ENCODE assay signal across 11 mouse cellular contexts in the genomic region with DNA sequence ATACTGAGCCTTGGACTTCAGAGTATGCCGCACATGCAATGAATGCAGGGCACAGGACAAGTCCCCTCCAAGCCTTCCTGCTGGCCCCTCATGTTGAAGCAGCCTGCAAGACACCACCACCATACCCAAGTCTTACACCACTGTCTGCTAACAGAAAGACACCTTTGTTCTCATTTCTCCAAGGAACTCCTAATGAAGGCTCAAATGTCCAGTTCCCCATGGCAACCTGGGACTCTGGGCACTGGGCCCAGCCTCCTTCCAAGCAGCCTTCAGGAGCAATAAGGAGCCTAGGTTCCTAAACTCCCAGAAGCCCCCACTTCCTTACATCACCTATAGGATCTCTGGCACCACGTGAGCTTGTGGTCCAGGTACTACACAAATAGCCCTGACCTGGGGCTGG.
A peak's percentile ranks its signal among the peaks of the same experiment; 100 is the strongest.
DNase-seq lines count a peak whose midpoint lies in the region; ATAC-seq and TF ChIP-seq lines count a peak whose summit lies in the region.
"Had no signal": no experiment of that assay in that cellular context is flagged by ENCODE, and none has a peak within 500 bp of the region (broad histone marks: within the 10 kb centered on the region; RNA-seq: fewer than 3 reads in every experiment).

No protein-coding gene starts in this region.

- H3K4me3 ChIP-seq in heart, embryonic 15.5 days: no peak overlapping the region
- no peak overlapping the region for H3K4me3 ChIP-seq in forebrain, embryonic 12.5 days (replicated peaks)
- H3K4me3 ChIP-seq in limb, embryonic 11.5 days (ENCODE audit: low read depth, low read length): no peak overlapping the region
- no peak overlapping the region for H3K4me3 ChIP-seq in kidney, adult 2 months (ENCODE audit: insufficient read depth, low read depth, low read length)
- H3K4me3 ChIP-seq: liver, embryonic 13.5 days had no signal

- TF ChIP-seq CTCF in kidney, adult 2 months (conservative IDR thresholded peaks at IDR 0.05; ENCODE audit: insufficient read depth, insufficient read length, low read depth, low read length): no peak

- H3K27ac ChIP-seq in heart, embryonic 15.5 days: no peak overlapping the region
- H3K27ac ChIP-seq in forebrain, embryonic 12.5 days: peak overlapping the region; percentile 67
- H3K27ac ChIP-seq in limb, embryonic 11.5 days (replicated peaks; ENCODE audit: low read depth, low read length): peak overlapping the region; percentile 83
- H3K27ac ChIP-seq in kidney, adult 2 months (ENCODE audit: insufficient read depth, low read depth, low read length): no peak overlapping the region
- H3K27ac ChIP-seq: gastrocnemius, adult 2 months; liver, embryonic 13.5 days had no signal

- WGBS in heart, embryonic 15.5 days: 76% methylated on average over 2 of the region's 2 CpGs
- WGBS in forebrain, embryonic 12.5 days: 48% methylated on average over 2 of the region's 2 CpGs
- WGBS in limb, embryonic 11.5 days: 81% methylated on average over 2 of the region's 2 CpGs
- 79% methylated on average over 2 of the region's 2 CpGs for WGBS in kidney, adult 2 months

- TF ChIP-seq POLR2A in kidney, adult 2 months (IDR thresholded peaks at IDR 0.05; ENCODE audit: low read depth, low read length): no peak

- no peak overlapping the region for H3K9ac ChIP-seq in heart, embryonic 15.5 days
- H3K9ac ChIP-seq in forebrain, embryonic 12.5 days: no peak overlapping the region
- H3K9ac ChIP-seq in limb, embryonic 11.5 days (ENCODE audit: low read length): no peak overlapping the region
- H3K9ac ChIP-seq: liver, embryonic 13.5 days had no signal

- no peak overlapping the region for H3K4me2 ChIP-seq in heart, embryonic 15.5 days
- no peak overlapping the region for H3K4me2 ChIP-seq in forebrain, embryonic 12.5 days
- no peak overlapping the region for H3K4me2 ChIP-seq in limb, embryonic 11.5 days (ENCODE audit: low read depth, severe bottlenecking)
- H3K4me2 ChIP-seq: liver, embryonic 13.5 days had no signal

- ATAC-seq in heart, embryonic 15.5 days (replicated peaks; ENCODE audit: insufficient number of reproducible peaks, insufficient read depth, low FRiP score, low read depth): 0 out of 2 replicates have a peak, but pooled peaks have one; percentile 5
- ATAC-seq in forebrain, embryonic 12.5 days (ENCODE audit: low FRiP score): peak; percentile 63; the same call in 1 of the 2 replicates
- ATAC-seq in limb, embryonic 11.5 days (ENCODE audit: insufficient number of reproducible peaks, low FRiP score, low TSS enrichment, low read depth): 0 out of 2 replicates have a peak, but pooled peaks have one; percentile 22
- ATAC-seq: Patski had no signal

- intact Hi-C loops in heart, postnatal 14 days (cut with DNase I): no loop called here

- no peak for DNase-seq in heart, postnatal 14 days
- peak; percentile 56 for DNase-seq in MN1 (ENCODE audit: low spot score)
- DNase-seq in limb, embryonic 11.5 days (ENCODE audit: low spot score): no peak
- DNase-seq in thymus, postnatal 25 days: no peak
- DNase-seq in kidney, adult 2 months: no peak
- no peak for DNase-seq in ovary, postnatal 14 days (ENCODE audit: low spot score)
- DNase-seq: gastrocnemius, adult 2 months; liver, embryonic 13.5 days had no signal

- no peaks in the 10 kb centered on the region for H3K36me3 ChIP-seq in heart, embryonic 15.5 days
- no peaks in the 10 kb centered on the region for H3K36me3 ChIP-seq in forebrain, embryonic 12.5 days (replicated peaks)
- no peaks in the 10 kb centered on the region for H3K36me3 ChIP-seq in limb, embryonic 11.5 days (ENCODE audit: control insufficient read depth, insufficient read depth, low read length)
- no peaks in the 10 kb centered on the region for H3K36me3 ChIP-seq in kidney, adult 2 months (ENCODE audit: control insufficient read depth, insufficient read depth, low read length)
- H3K36me3 ChIP-seq: liver, embryonic 13.5 days had no signal

- H3K9me3 ChIP-seq in heart, embryonic 15.5 days (replicated peaks): no peaks in the 10 kb centered on the region
- no peaks in the 10 kb centered on the region for H3K9me3 ChIP-seq in forebrain, embryonic 12.5 days
- H3K9me3 ChIP-seq in limb, embryonic 11.5 days (ENCODE audit: control insufficient read depth, low read length): no peaks in the 10 kb centered on the region; the same call in 1 of the 2 replicates
- H3K9me3 ChIP-seq: liver, embryonic 13.5 days had no signal

- peaks cover 15% of the 10 kb centered on the region for H3K4me1 ChIP-seq in heart, embryonic 15.5 days (replicated peaks)
- peaks cover 49% of the 10 kb centered on the region for H3K4me1 ChIP-seq in forebrain, embryonic 12.5 days
- H3K4me1 ChIP-seq in limb, embryonic 11.5 days (ENCODE audit: control insufficient read depth, insufficient read depth, low read length): peaks cover 28% of the 10 kb centered on the region
- H3K4me1 ChIP-seq in kidney, adult 2 months (ENCODE audit: control insufficient read depth, insufficient read depth, low read length): no peaks in the 10 kb centered on the region
- H3K4me1 ChIP-seq: liver, embryonic 13.5 days had no signal

- no peaks in the 10 kb centered on the region for H3K27me3 ChIP-seq in heart, embryonic 15.5 days
- no peaks in the 10 kb centered on the region for H3K27me3 ChIP-seq in forebrain, embryonic 12.5 days
- no peaks in the 10 kb centered on the region for H3K27me3 ChIP-seq in limb, embryonic 11.5 days (ENCODE audit: control insufficient read depth, insufficient read depth, low read length)
- no peaks in the 10 kb centered on the region for H3K27me3 ChIP-seq in kidney, adult 2 months (replicated peaks; ENCODE audit: control insufficient read depth, insufficient read depth, low read length)
- H3K27me3 ChIP-seq: liver, embryonic 13.5 days had no signal

Comparison
In these comparisons a context has a peak if more than half of its experiments do, and no peak if none do; other contexts are left out.
1. ATAC-seq: peak in every context shown above with its lines; median percentile 63 in forebrain, embryonic 12.5 days; 22 in limb, embryonic 11.5 days; 5 in heart, embryonic 15.5 days.
2. H3K27ac ChIP-seq: peak in forebrain, embryonic 12.5 days (single experiment) and limb, embryonic 11.5 days (single experiment); none in heart, embryonic 15.5 days (single experiment) and kidney, adult 2 months (single experiment).